Mouse (Mus musculus): ENCODE data around the gene Mllt3. TPM values are rescaled to one million over a fixed set of nuclear protein-coding genes. Genes with fewer than 3 reads are reported as not detected.
A peak's percentile ranks its signal among the peaks of the same experiment; 100 is the strongest.

The Mllt3 gene
- polyA plus RNA-seq, 1 experiment from 2014 or later = 74.9 TPM

DNA sequence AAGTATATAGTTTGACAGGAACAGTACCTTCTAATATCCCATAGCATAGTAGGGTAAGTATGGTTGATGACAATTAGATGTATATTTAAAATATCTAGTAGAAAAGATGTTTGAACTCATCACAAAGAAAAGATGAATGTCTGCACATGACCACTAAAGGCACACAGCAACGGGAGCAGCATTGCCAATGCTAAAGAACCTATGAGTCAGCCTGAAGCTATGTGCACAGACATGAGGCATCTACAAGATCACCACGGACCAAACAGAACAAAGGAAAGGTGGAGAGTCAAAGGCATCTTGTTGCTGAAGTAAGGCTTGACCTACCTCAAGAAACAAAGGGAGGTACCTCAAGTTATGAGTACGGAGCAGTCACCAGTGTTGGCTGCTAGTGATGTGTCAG is 212.3 kb downstream of the Mllt3 start:
- H3K9me3 ChIP-seq (replicated peaks; ENCODE audit: control insufficient read depth, low read length, poor library complexity, severe bottlenecking) = no peaks in the 10 kb centered on the region
- H3K27me3 ChIP-seq (ENCODE audit: control insufficient read depth, insufficient read depth, low read depth, low read length) = no peaks in the 10 kb centered on the region
- H3K4me1 ChIP-seq (ENCODE audit: control insufficient read depth, insufficient read depth, low read length) = peaks cover 16% of the 10 kb centered on the region
- H3K27ac ChIP-seq (ENCODE audit: low read length) = no peak overlapping the region
- H3K4me2 ChIP-seq (ENCODE audit: low read length) = no peak overlapping the region
- H3K4me3 ChIP-seq (ENCODE audit: low read depth, low read length) = no peak overlapping the region
- WGBS = 93% methylated on average over 3 of the region's 3 CpGs
- no peaks in the 10 kb centered on the region for H3K36me3 ChIP-seq (ENCODE audit: control insufficient read depth, insufficient read depth, low read length)
- no peak overlapping the region for H3K9ac ChIP-seq (ENCODE audit: low read depth, low read length)
- ATAC-seq = no peak

DNA sequence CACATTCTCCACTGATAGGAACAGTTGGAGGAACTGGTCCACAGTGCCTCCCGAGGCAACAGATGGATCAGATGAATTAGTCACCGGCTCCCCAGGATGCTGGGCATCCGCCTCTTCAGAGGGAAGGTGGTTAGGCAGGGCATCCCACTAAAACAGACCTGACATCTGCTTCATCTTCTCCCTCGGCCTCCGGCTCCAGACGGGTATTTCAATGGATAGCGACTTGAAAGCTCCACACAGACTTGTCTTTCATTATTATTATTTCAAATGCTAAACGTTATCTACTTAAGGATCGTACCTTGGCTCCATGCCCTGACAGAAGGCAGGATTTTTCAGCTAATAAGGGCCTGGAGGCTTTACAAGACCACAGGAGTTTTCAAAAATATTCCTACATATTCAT is 214.0 kb downstream of the Mllt3 start:
- ATAC-seq = peak; percentile 80
- H3K4me1 ChIP-seq (ENCODE audit: control insufficient read depth, insufficient read depth, low read length) = peaks cover 16% of the 10 kb centered on the region
- H3K4me2 ChIP-seq (ENCODE audit: low read length) = no peak overlapping the region
- H3K27ac ChIP-seq (ENCODE audit: low read length) = no peak overlapping the region
- H3K36me3 ChIP-seq (ENCODE audit: control insufficient read depth, insufficient read depth, low read length) = no peaks in the 10 kb centered on the region
- H3K27me3 ChIP-seq (ENCODE audit: control insufficient read depth, insufficient read depth, low read depth, low read length) = no peaks in the 10 kb centered on the region
- H3K4me3 ChIP-seq (ENCODE audit: low read depth, low read length) = no peak overlapping the region
- no peak overlapping the region for H3K9ac ChIP-seq (ENCODE audit: low read depth, low read length)
- WGBS = 14% methylated on average over 9 of the region's 9 CpGs
- H3K9me3 ChIP-seq (replicated peaks; ENCODE audit: control insufficient read depth, low read length, poor library complexity, severe bottlenecking) = no peaks in the 10 kb centered on the region

DNA sequence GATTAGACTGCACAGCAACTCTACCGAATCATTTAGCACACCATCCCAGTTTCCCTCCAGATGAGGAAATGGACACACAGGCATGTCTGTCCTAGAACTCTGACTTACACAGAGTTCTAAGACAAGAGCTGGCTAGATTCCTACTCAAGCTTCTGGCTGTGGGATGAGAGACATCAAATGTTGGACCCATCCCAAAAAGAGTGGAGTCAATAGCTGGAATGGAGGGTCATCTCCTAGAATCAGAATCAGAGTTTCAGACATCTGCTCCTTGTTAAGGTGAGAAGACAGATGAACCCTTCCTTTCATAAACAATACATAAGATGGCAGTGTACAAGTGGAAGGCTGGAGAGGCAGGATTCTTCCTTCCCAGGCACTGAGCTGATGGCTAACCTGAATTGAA is 214.9 kb downstream of the Mllt3 start:
- no peak for ATAC-seq
- Histone ChIP-seq H3K27ac (ENCODE audit: low read length) (no peak overlapping the region), H3K4me3 (ENCODE audit: low read depth, low read length) (no peak overlapping the region), H3K4me1 (ENCODE audit: control insufficient read depth, insufficient read depth, low read length) (peaks cover 16% of the 10 kb centered on the region), H3K36me3 (ENCODE audit: control insufficient read depth, insufficient read depth, low read length) (no peaks in the 10 kb centered on the region), H3K4me2 (ENCODE audit: low read length) (no peak overlapping the region), H3K27me3 (ENCODE audit: control insufficient read depth, insufficient read depth, low read depth, low read length) (no peaks in the 10 kb centered on the region), H3K9ac (ENCODE audit: low read depth, low read length) (no peak overlapping the region), H3K9me3 (replicated peaks; ENCODE audit: control insufficient read depth, low read length, poor library complexity, severe bottlenecking) (no peaks in the 10 kb centered on the region)
- WGBS = 91% methylated on average over 1 of the region's 1 CpGs

DNA sequence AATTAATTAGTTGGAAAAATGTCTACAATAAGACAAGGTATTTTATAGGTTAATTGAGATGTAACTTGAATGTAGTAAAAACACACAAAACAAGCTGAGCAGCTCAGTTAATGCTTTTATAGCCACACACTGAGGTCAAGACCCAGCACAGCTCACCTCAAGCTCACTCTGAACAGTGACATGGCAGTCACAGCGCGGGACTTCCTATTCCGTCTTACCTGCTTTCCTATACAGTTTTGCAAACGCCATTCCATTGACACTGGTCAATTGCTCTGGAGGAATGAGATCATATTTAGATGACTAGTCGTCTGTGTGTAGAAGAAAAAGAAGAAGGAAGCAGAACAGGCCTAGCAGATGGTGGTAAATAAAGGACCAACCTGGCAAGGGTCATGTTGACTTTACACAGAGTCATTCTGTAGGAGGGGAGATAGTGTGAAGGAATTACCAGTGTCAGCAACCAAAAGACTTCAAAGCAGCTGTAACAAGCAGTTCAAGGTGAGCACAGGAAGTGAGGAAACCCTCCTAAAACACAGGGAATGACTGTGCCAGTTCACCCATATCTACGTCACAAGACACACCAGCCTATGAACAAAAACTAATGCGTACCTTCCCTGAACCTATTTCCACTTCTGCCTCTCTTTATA is 217.6 kb downstream of the Mllt3 start:
- no peak overlapping the region for H3K27ac ChIP-seq (ENCODE audit: low read length)
- ATAC-seq = no peak

DNA sequence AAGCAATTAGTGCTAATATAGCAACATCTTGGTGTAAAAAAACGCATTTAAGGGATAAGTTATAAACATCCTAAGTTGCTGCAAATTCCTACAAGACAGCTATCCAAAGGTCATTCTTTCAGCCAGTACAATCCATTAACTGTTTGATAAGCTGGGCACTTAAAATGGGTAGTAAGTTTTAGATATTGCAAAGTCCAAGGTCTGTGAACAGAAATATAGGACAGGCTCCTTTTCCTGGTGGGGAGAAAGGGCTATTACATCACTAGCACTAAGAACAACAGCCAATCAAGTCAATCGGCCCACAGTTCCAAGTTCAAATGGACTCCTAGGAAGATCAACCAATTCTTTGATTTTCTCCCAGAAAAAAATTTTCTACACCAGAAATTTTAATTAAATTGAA is 221.3 kb downstream of the Mllt3 start:
- Histone ChIP-seq H3K9me3 (replicated peaks; ENCODE audit: control insufficient read depth, low read length, poor library complexity, severe bottlenecking) (no peaks in the 10 kb centered on the region), H3K9ac (ENCODE audit: low read depth, low read length) (no peak overlapping the region), H3K27ac (ENCODE audit: low read length) (no peak overlapping the region), H3K4me3 (ENCODE audit: low read depth, low read length) (no peak overlapping the region), H3K4me1 (ENCODE audit: control insufficient read depth, insufficient read depth, low read length) (no peaks in the 10 kb centered on the region), H3K36me3 (ENCODE audit: control insufficient read depth, insufficient read depth, low read length) (no peaks in the 10 kb centered on the region), H3K27me3 (ENCODE audit: control insufficient read depth, insufficient read depth, low read depth, low read length) (no peaks in the 10 kb centered on the region), H3K4me2 (ENCODE audit: low read length) (no peak overlapping the region)
- 94% methylated on average over 2 of the region's 2 CpGs for WGBS
- ATAC-seq = no peak

More for the DNA sequence above, 217.6 kb downstream of the Mllt3 start:
- H3K4me3 ChIP-seq (ENCODE audit: low read depth, low read length) = no peak overlapping the region
- H3K4me2 ChIP-seq (ENCODE audit: low read length) = no peak overlapping the region
- peaks cover 14% of the 10 kb centered on the region for H3K4me1 ChIP-seq (ENCODE audit: control insufficient read depth, insufficient read depth, low read length)
- no peaks in the 10 kb centered on the region for H3K36me3 ChIP-seq (ENCODE audit: control insufficient read depth, insufficient read depth, low read length)
- no peaks in the 10 kb centered on the region for H3K9me3 ChIP-seq (replicated peaks; ENCODE audit: control insufficient read depth, low read length, poor library complexity, severe bottlenecking)
- no peaks in the 10 kb centered on the region for H3K27me3 ChIP-seq (ENCODE audit: control insufficient read depth, insufficient read depth, low read depth, low read length)
- 90% methylated on average over 7 of the region's 7 CpGs for WGBS
- H3K9ac ChIP-seq (ENCODE audit: low read depth, low read length) = no peak overlapping the region

GRCm38 (mm10) chr4:87806196-87806987 is 226.8 kb downstream of the Mllt3 start:
- no peak overlapping the region for H3K27ac ChIP-seq (ENCODE audit: low read length)
- WGBS = 29% methylated on average over 6 of the region's 6 CpGs

GRCm38 (mm10) chr4:87804576-87804975 is 228.6 kb downstream of the Mllt3 start:
- Histone ChIP-seq H3K27ac (ENCODE audit: low read length) (no peak overlapping the region), H3K9ac (ENCODE audit: low read depth, low read length) (no peak overlapping the region), H3K4me1 (ENCODE audit: control insufficient read depth, insufficient read depth, low read length) (peaks cover 21% of the 10 kb centered on the region), H3K4me2 (ENCODE audit: low read length) (no peak overlapping the region), H3K4me3 (ENCODE audit: low read depth, low read length) (no peak overlapping the region), H3K9me3 (replicated peaks; ENCODE audit: control insufficient read depth, low read length, poor library complexity, severe bottlenecking) (no peaks in the 10 kb centered on the region), H3K36me3 (ENCODE audit: control insufficient read depth, insufficient read depth, low read length) (no peaks in the 10 kb centered on the region), H3K27me3 (ENCODE audit: control insufficient read depth, insufficient read depth, low read depth, low read length) (no peaks in the 10 kb centered on the region)
- ATAC-seq = no peak
- 37% methylated on average over 3 of the region's 3 CpGs for WGBS

More at GRCm38 (mm10) chr4:87806196-87806987, 226.8 kb downstream of the Mllt3 start:
- H3K27me3 ChIP-seq (ENCODE audit: control insufficient read depth, insufficient read depth, low read depth, low read length) = no peaks in the 10 kb centered on the region
- ATAC-seq = no peak
- no peak overlapping the region for H3K4me2 ChIP-seq (ENCODE audit: low read length)
- no peaks in the 10 kb centered on the region for H3K9me3 ChIP-seq (replicated peaks; ENCODE audit: control insufficient read depth, low read length, poor library complexity, severe bottlenecking)
- H3K36me3 ChIP-seq (ENCODE audit: control insufficient read depth, insufficient read depth, low read length) = no peaks in the 10 kb centered on the region
- H3K4me3 ChIP-seq (ENCODE audit: low read depth, low read length) = no peak overlapping the region
- no peak overlapping the region for H3K9ac ChIP-seq (ENCODE audit: low read depth, low read length)
- peaks cover 15% of the 10 kb centered on the region for H3K4me1 ChIP-seq (ENCODE audit: control insufficient read depth, insufficient read depth, low read length)

- WGBS = 78% methylated on average over 3 of the region's 3 CpGs
Observed at GRCm38 (mm10) chr4:87803313-87803712, 229.9 kb downstream of the Mllt3 start.

GRCm38 (mm10) chr4:87802140-87802539 is 231.0 kb downstream of the Mllt3 start:
- no peaks in the 10 kb centered on the region for H3K9me3 ChIP-seq (replicated peaks; ENCODE audit: control insufficient read depth, low read length, poor library complexity, severe bottlenecking)
- H3K4me1 ChIP-seq (ENCODE audit: control insufficient read depth, insufficient read depth, low read length) = peaks cover 21% of the 10 kb centered on the region
- ATAC-seq = no peak
- no peak overlapping the region for H3K9ac ChIP-seq (ENCODE audit: low read depth, low read length)
- 42% methylated on average over 4 of the region's 4 CpGs for WGBS
- no peak overlapping the region for H3K4me2 ChIP-seq (ENCODE audit: low read length)
- H3K27ac ChIP-seq (ENCODE audit: low read length) = no peak overlapping the region
- H3K27me3 ChIP-seq (ENCODE audit: control insufficient read depth, insufficient read depth, low read depth, low read length) = no peaks in the 10 kb centered on the region
- no peaks in the 10 kb centered on the region for H3K36me3 ChIP-seq (ENCODE audit: control insufficient read depth, insufficient read depth, low read length)
- H3K4me3 ChIP-seq (ENCODE audit: low read depth, low read length) = no peak overlapping the region

More at GRCm38 (mm10) chr4:87803313-87803712, 229.9 kb downstream of the Mllt3 start:
- no peaks in the 10 kb centered on the region for H3K27me3 ChIP-seq (ENCODE audit: control insufficient read depth, insufficient read depth, low read depth, low read length)
- H3K4me3 ChIP-seq (ENCODE audit: low read depth, low read length) = no peak overlapping the region
- no peaks in the 10 kb centered on the region for H3K36me3 ChIP-seq (ENCODE audit: control insufficient read depth, insufficient read depth, low read length)
- H3K27ac ChIP-seq (ENCODE audit: low read length) = no peak overlapping the region
- no peak overlapping the region for H3K9ac ChIP-seq (ENCODE audit: low read depth, low read length)
- peaks cover 21% of the 10 kb centered on the region for H3K4me1 ChIP-seq (ENCODE audit: control insufficient read depth, insufficient read depth, low read length)
- no peak for ATAC-seq
- no peak overlapping the region for H3K4me2 ChIP-seq (ENCODE audit: low read length)
- H3K9me3 ChIP-seq (replicated peaks; ENCODE audit: control insufficient read depth, low read length, poor library complexity, severe bottlenecking) = no peaks in the 10 kb centered on the region

Data from midbrain, embryonic 16.5 days (tissue).